Mouse (Mus musculus) C2C12 (cell line): ENCODE measurements around the gene Pgghg. TPM values are rescaled to one million over a fixed set of nuclear protein-coding genes. Genes with fewer than 3 reads are reported as not detected.

ENCODE experiments used
- H3K27me3 ChIP-seq: one replicate; pipeline ENCODE4 v1.6.1; 2011; ENCODE audit not compliant: control insufficient read depth, insufficient read depth, insufficient read length
- H3K36me3 ChIP-seq: one replicate; pipeline ENCODE4 v1.6.1; 2011; ENCODE audit not compliant: control insufficient read depth, insufficient read depth
- H3K4me3 ChIP-seq: one replicate; pipeline ENCODE4 v1.5.1; 2011; ENCODE audit warnings: mild to moderate bottlenecking, control low read depth; ENCODE audit not compliant: poor library complexity, insufficient read depth, severe bottlenecking
- H3K79me2 ChIP-seq: one replicate; pipeline ENCODE4 v1.6.1; 2011; ENCODE audit not compliant: control insufficient read depth, insufficient read depth
- H3K79me3 ChIP-seq: one replicate; pipeline ENCODE4 v1.6.1; 2011; ENCODE audit warnings: low read depth, control low read depth
- H3ac ChIP-seq: one replicate; pipeline ENCODE3; 2011; ENCODE audit warnings: low read depth; ENCODE audit not compliant: control insufficient read depth, insufficient read length
- CEBPB ChIP-seq: IDR thresholded peaks from one replicate; pipeline ENCODE4 v1.6.1; 2011; ENCODE audit warnings: low read depth, mild to moderate bottlenecking, control low read depth, moderate library complexity
- CTCF ChIP-seq: IDR thresholded peaks from one replicate; pipeline ENCODE4 v1.5.1; 2011; ENCODE audit not compliant: control insufficient read depth, insufficient read depth, insufficient read length
- FOSL1 ChIP-seq: IDR thresholded peaks from one replicate; pipeline ENCODE4 v1.8.0; 2011; ENCODE audit warnings: mild to moderate bottlenecking, low read length; ENCODE audit not compliant: poor library complexity, insufficient read depth, severe bottlenecking
- MAX ChIP-seq: IDR thresholded peaks from one replicate; pipeline ENCODE4 v1.6.1; 2011; ENCODE audit warnings: mild to moderate bottlenecking, control low read depth
- MYOD1 ChIP-seq: IDR thresholded peaks from one replicate; pipeline ENCODE4 v1.6.1; 2011; ENCODE audit warnings: low read depth; ENCODE audit not compliant: control insufficient read depth, insufficient read length
- MYOG ChIP-seq: IDR thresholded peaks from one replicate; pipeline ENCODE4 v1.6.1; 2011; ENCODE audit not compliant: control insufficient read depth, insufficient read length; ENCODE audit errors: extremely low read depth
- USF1 ChIP-seq: IDR thresholded peaks from one replicate; pipeline ENCODE4 v1.6.1; 2011; ENCODE audit warnings: low read depth, mild to moderate bottlenecking, control low read depth, moderate library complexity
- polyA plus RNA-seq: library from polyadenylated mRNA; unstranded; fragments of >200 nt; fragmentation: generic; extraction: Trizol; gene quantifications from one replicate; pipeline ENCODE4 v1.2.1, GENCODE M21; 2012; ENCODE audit warnings: missing spikeins

Pgghg gene
- polyA plus RNA-seq, 1 experiment, result 12.2 TPM

DNA sequence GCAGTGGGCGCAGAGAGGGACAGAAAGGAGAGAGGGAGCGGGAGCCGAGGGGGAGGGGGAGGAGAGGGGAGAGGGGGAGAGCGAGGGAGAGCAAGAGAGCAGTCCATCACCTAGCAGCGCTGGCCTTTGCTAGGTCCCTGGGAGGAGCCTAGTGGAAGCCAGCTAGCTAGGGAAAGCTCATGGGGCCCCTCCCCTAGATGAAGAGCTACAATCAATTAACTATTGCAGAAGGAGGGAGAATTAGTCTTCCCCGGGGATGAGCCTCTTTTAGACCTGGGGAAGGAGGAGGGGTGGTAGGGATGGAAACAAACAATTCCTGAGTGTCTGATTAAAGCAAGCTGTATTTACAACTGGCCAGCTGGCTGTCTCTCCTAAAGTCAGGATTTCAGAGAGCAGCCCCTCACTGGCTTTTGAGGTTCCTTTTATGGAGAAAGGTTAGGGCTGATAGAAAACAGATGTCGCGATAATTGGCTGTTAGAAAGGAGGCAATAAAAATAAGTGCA, 1.5 kb upstream of the Pgghg start:
- Histone ChIP-seq H3K79me3 (no peaks in the 10 kb centered on the region), H3K36me3 (peaks cover 4% of the 10 kb centered on the region), H3K27me3 (peaks cover 13% of the 10 kb centered on the region), H3ac (no peak overlapping the region), H3K79me2 (no peaks in the 10 kb centered on the region), H3K4me3 (no peak overlapping the region)
- no peak for TF ChIP-seq USF1
- TF ChIP-seq MAX, result no peak
- no peak for TF ChIP-seq MYOD1
- no peak for TF ChIP-seq CTCF
- no peak for TF ChIP-seq MYOG
- no peak for TF ChIP-seq CEBPB
- TF ChIP-seq FOSL1, result no peak

DNA sequence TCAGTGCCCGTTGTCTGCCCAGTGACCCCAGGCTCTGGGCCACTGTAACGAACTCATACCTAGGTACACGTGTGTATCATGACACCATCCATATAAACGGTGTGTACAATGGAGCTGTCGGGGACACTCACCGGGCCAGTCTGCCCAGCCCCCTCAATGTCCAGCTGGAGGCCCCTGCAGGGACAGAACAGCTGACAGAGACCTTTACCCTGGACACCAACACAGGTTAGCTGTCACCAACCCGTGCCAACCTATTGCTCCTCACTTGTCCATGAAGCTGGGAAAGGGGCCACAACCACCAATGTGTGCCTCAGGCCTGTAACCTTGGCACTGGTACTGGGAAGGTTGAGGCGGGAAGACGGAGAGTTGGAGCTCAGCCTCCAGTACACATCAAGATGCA, 1.1 kb downstream of the Pgghg start:
- H3K79me2 ChIP-seq, result no peaks in the 10 kb centered on the region
- peaks cover 9% of the 10 kb centered on the region for H3K36me3 ChIP-seq
- TF ChIP-seq CEBPB, result no peak
- TF ChIP-seq CTCF, result no peak
- TF ChIP-seq USF1, result no peak
- no peak for TF ChIP-seq MAX
- no peak for TF ChIP-seq MYOD1
- no peak for TF ChIP-seq MYOG
- TF ChIP-seq FOSL1, result no peak
- H3K27me3 ChIP-seq, result no peaks in the 10 kb centered on the region
- peak overlapping the region; percentile 48 for H3K4me3 ChIP-seq
- peak overlapping the region; percentile 80 for H3ac ChIP-seq
- H3K79me3 ChIP-seq, result no peaks in the 10 kb centered on the region

DNA sequence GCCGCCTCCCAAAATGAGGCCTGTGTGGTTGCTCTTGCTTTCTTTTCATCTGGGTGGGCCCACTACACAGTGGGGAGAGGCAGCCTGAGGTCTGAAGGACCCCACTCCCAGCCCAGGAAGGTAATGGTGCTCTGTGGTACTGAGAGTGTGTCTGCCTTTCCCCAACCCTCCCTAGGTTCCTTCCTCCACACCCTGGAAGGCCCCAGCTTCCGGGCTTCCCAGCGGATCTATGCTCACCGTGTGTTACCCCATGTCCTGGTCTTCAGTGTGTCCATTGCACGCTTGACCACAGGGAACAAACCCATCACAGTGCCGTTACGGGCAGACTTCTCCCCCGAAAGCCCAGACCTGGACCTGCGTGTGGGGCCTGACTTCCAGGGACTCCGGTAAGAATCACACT, 1.6 kb downstream of the Pgghg start:
- Histone ChIP-seq H3K79me2 (no peaks in the 10 kb centered on the region), H3K27me3 (no peaks in the 10 kb centered on the region), H3ac (no peak overlapping the region), H3K4me3 (no peak overlapping the region), H3K79me3 (no peaks in the 10 kb centered on the region), H3K36me3 (peaks cover 9% of the 10 kb centered on the region)
- TF ChIP-seq CTCF (no peak), MYOG (no peak), MAX (no peak), CEBPB (no peak), USF1 (no peak), FOSL1 (no peak), MYOD1 (no peak)

DNA sequence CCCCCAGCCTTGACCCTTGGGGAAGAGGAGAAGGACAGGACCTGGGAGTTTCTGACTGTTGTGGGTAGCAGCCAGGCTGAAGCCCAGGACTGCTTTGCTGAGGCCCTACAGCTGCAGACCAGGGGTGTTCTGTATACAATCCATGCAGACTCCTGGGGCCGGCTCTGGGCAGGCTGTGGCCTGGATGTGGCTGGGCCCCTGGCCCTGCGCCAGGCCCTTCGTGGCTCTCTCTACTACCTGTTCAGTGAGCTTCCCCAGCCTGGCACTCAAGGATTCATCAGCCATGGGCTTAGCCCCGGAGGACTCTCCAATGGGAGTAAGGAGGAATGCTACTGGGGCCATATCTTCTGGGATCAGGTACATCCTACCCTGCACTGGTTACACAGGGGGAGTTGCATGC, 2.2 kb downstream of the Pgghg start:
- TF ChIP-seq MYOG (no peak), MAX (no peak), FOSL1 (no peak), MYOD1 (no peak), USF1 (no peak), CTCF (no peak), CEBPB (no peak)
- Histone ChIP-seq H3ac (no peak overlapping the region), H3K4me3 (no peak overlapping the region), H3K79me3 (no peaks in the 10 kb centered on the region), H3K27me3 (no peaks in the 10 kb centered on the region), H3K36me3 (peaks cover 9% of the 10 kb centered on the region), H3K79me2 (no peaks in the 10 kb centered on the region)

DNA sequence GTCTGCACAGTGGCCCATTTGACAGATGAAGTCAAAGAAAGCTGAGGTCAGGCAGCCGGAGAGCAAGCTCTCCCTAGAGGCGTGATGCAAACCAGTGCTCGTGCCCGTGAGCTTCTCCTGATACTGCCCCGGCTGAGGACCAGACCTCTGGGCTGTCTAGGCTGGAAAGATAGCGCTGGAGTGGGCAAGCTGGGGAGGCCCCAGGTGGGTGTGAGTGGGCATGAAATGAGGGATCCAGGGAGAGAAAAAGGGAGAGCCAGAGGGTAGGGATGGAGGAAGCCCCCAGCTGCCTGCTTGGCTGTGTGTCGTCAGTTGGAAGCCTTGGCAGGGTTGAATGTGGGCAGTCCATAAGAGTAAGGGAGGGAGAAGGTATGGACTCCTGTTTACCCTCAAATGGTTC, 3.0 kb downstream of the Pgghg start:
- peaks cover 11% of the 10 kb centered on the region for H3K36me3 ChIP-seq
- no peaks in the 10 kb centered on the region for H3K27me3 ChIP-seq
- H3K79me2 ChIP-seq, result no peaks in the 10 kb centered on the region
- H3K4me3 ChIP-seq, result no peak overlapping the region
- H3K79me3 ChIP-seq, result no peaks in the 10 kb centered on the region
- TF ChIP-seq CTCF, result no peak
- TF ChIP-seq MYOD1, result no peak
- no peak for TF ChIP-seq MAX
- TF ChIP-seq MYOG, result no peak
- no peak for TF ChIP-seq CEBPB
- no peak overlapping the region for H3ac ChIP-seq

DNA sequence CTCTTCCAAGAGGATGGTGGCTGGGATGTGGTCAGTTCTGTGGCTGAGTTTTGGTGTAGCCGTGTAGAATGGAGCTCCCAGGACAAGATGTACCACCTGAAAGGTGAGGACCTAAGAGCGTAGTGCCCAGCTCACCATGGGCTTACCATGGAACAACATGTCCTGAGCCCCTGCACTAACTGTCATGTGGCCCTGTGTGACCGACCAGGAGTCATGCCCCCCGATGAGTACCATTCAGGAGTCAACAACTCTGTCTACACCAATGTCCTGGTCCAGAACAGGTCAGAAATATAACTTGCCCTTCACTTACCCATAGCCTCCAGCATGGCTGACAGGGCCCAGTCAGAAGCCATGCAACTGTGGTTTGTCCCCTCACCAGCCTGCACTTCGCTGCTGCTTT, 4.1 kb downstream of the Pgghg start:
- no peak overlapping the region for H3K4me3 ChIP-seq
- no peaks in the 10 kb centered on the region for H3K79me2 ChIP-seq
- H3K27me3 ChIP-seq, result no peaks in the 10 kb centered on the region
- TF ChIP-seq MYOG, result no peak
- TF ChIP-seq CEBPB, result no peak
- TF ChIP-seq FOSL1, result no peak
- no peak for TF ChIP-seq CTCF
- TF ChIP-seq USF1, result no peak
- TF ChIP-seq MYOD1, result no peak
- no peak for TF ChIP-seq MAX
- no peak overlapping the region for H3ac ChIP-seq
- H3K79me3 ChIP-seq, result no peaks in the 10 kb centered on the region
- peaks cover 13% of the 10 kb centered on the region for H3K36me3 ChIP-seq
